Mouse (Mus musculus) MN1 (cell line): ENCODE results near the gene Pnpla6.

Experiments used
- DNase-seq: peaks from one replicate; pipeline ENCODE4 v3.0.0-alpha.2; 2016; ENCODE audit warnings: low spot score

Gene Pnpla6

GRCm38 (mm10) chr8:3515260-3515671 lies at the start of gene Pnpla6:
Pnpla6 (plus strand) TSS chr8:3515384.
- DNase-seq: peak; percentile 84

DNA sequence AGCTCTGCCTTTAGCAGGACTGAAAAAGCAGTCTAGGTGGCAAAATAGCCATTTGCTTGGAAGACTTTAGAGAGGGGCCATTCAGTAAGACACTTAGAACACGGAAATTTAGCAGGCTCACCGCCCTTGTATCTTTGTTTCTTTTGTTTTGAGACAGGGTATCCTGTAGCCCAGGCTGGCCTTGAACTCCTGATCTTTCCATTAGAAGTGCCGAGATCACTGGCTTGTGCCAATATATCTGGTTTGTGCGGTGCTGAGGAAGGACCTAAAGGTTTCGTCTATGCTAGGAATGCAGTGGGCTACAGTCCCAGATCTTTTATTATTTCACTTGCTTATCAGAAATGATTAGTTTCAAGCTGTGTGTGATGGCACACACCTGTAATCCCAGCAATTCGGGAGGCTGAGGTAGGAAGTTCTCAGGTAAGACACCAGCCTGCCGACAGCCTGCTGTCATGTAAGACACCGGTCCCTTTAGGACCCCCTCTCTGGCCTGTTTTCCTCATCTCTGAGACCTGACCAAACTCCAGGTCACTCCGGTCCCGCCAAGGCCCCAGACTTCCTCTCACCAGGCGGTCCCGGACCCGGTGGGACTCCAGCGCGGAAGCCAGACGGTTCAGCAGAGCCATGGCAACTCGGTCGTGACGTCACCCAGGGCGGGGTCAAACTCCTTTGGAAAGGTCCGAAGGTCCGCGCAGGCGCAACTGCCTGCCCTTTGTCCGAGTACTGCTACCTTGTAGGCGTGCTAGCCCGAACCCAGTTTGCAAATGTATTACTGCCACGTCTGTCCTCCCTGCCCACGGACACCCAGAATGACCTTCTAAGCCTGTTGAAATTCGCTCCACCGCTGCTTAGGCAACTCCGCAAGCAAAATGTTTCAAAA lies 47.9 kb upstream of the Pnpla6 start, which contains the start of gene Pex11g:
Pex11g (minus strand) TSS at position 675 of the 880 bp plus-strand sequence.
- peak; percentile 100 for DNase-seq

GRCm38 (mm10) chr8:3467886-3468545 lies 47.2 kb upstream of the Pnpla6 start:
- DNase-seq: peak; percentile 44

DNA sequence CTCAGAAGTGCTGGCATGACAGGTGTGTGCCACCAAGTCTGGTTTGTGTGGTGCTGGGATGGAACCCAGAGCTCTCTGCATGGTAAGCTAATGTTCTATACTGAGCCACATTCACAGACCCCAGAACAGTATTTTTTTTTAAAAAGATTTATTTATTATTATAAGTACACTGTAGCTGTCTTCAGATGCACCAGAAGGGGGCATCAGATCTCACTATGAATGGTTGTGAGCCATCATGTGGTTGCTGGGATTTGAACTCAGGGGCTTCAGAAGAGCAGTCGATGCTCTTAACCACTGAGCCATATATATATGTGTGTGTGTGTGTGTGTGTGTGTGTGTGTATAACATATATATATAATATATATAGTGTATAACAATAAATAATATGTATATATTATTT lies 46.3 kb upstream of the Pnpla6 start:
- no peak for DNase-seq

DNA sequence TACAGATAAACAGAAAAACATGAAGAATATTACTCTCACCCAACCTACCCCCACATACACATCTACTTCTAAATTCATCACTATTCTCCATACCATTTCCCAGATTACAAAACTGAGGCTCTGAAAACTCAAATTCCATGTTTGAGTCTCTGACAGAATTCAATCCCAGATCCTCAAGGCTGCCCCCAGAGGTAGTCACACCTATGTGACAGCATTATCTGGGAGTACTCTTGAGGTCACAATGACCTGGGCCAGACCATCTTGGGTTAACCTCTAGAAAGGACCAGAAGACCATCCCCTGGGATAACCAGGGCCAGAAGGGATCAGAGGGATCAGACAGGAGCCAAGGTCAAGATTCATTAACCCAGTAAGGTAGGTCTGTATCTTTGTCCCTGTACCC lies 44.6 kb upstream of the Pnpla6 start, which contains the start of gene Tex45:
Tex45 (plus strand) TSS at position 301 of the 400 bp plus-strand sequence.
- no peak for DNase-seq

DNA sequence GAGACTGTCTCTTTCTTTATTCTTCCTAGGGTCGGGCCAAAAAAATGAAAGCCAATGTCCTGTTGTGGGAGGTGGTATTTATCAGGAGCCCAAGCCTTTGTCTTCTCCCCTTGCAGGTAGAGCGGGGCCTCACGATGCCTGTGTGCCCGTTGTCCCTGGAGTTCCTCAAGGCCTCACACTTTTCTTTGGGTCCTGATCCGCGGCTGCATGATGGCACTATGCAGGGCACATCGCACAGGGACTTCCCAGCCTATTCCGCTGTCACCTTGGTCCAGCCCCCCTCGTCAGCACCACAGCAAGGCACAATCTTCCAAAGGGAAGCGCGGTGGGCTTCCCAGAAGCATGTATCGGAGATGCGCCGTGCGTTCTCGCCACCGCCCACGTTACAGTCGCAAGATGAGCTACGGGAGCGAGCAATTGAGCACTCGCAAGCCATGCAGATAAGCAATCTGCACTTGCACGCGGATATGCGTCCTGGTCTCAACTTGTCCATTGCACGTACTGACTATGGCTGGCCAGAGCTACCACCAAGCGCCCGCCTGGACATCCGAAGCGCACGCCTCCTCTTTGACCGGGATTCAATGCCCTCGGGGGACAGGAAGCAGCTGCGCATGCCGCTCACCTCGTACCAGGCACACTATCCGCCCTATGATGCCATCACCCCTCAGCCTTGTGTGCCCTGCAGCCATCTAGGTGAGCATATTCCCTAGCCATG lies 39.3 kb upstream of the Pnpla6 start:
- no peak for DNase-seq

- no peak for DNase-seq
Observed at GRCm38 (mm10) chr8:3480221-3480785, 34.9 kb upstream of the Pnpla6 start.

- no peak for DNase-seq
Observed at GRCm38 (mm10) chr8:3481605-3482004, 33.6 kb upstream of the Pnpla6 start.

DNA sequence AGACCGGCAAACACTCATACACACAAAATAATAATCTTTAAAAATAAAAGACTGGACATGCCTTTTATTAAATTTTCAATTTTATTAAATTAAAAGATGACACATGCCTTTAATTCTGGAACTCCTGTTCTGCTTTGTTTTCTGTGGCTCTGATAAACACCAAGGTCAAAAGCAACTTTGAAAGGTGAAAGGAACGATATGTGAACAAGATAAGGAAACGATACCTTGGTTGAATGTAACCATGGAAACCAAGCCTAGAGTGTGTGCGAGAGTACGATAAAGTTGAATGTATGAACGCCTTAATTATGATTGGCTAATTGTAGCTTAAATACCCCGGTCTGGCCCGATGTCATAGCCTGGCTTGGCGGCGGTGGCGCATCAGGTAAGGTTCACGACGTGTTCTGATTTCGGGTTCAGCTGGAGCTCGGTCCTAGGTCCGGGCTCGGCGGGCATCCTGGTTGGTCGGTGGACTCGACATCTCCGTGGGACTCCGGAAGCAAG lies 32.9 kb upstream of the Pnpla6 start:
- DNase-seq: no peak

- DNase-seq: no peak
Observed at GRCm38 (mm10) chr8:3483546-3483945, 31.6 kb upstream of the Pnpla6 start.

DNA sequence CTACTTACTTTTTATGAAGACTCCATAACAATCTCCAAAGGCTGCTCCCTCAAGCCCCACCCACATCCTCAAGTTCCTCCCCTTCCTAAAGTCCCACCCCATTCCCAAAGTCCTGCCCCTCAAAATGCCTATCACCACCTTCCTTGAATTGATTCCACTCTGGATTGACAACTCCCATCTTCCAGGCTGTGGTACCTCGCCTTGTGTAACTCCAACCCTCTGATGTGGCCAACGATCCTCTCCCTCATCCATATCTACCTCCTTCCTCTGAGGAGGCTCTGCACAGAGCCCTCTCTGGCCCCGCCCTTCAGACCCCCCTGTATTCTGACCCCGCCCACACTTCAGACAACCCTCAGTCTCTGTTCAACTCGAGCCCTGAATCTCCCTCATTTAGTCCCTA lies 30.0 kb upstream of the Pnpla6 start:
- no peak for DNase-seq

DNA sequence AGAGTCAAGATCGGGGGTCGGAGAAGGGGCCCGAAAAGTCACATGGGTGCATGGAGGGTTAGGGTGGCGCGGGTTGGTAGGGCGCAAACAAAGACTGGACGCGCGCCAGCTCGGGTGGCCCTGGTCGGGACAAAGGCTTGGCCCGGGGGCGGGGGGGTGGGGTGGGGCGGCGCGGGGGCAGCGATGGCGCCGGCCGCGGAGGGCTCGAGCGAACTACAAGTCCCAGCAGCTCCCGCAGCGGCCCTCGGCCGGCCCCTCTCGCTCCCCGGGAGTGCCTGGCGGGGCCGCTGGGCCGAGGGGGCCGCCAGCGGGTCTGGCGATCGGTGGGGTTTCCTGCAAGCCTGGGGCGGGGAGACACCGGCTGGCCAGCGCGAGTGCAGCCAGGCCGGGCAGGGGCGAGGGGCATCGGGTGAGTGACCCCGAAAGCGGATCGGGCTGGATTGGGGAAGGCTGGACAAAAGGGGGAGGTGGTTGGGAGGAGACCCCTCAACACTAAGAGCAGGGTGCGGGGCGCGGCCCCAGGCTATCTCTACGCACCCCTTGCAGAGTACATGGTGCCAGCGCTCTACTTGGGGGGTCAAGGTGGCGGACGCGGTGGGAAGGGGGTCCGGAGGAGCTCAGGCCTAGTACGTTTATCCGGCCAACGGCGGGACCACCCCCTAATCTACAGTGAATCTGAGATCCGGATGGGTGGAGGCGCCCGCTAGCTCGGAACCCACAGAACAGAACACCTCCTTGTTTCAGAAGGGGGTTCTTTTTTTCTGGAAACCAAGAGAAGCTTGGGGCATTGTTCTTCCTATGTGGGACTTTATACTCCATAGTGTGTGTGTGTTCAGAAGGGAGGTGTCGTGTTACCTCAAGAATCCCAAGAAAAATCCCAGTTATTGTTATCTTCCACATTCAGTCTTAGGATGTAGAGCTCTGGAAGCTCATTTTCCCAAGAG lies 22.0 kb upstream of the Pnpla6 start, which contains the start of gene Zfp358:
Zfp358 (plus strand) TSS at position 238 of the 944 bp plus-strand sequence.
- DNase-seq: peak; percentile 89

GRCm38 (mm10) chr8:3493845-3494208 lies 21.4 kb upstream of the Pnpla6 start:
- DNase-seq: no peak

GRCm38 (mm10) chr8:3495578-3496427 lies 19.4 kb upstream of the Pnpla6 start:
- no peak for DNase-seq

DNA sequence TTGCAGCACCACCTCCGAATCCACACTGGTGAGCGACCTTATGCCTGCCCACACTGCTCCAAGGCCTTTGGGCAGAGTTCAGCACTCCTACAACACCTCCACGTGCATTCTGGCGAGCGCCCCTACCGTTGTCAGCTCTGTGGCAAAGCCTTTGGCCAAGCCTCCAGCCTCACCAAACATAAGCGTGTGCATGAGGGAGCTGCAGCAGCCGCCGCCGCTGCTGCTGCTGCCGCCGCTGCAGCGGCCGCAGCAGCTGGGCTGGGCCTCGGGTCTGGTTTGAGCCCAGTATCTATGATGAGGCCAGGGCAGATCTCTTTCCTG lies 18.8 kb upstream of the Pnpla6 start:
- no peak for DNase-seq

DNA sequence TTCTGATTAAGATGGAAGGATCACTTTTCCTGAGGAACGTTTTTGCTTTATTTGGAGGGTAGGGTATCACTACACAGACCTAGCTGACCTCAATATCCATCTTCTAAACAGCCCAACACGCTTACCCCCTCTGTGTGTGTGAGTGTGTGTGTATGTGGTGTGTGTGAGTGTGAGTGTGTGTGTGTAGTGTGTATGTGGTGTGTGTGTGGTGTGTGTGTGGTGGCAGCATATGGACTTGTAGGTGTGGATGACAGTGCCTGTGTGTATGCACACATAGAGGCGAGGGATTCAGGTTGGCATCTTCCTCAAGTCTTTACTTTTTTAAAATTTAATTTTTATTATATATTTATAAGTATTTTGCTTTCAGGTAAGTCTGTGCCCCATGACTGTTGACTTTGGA lies 16.6 kb upstream of the Pnpla6 start:
- DNase-seq: no peak

GRCm38 (mm10) chr8:3499751-3500150 lies 15.4 kb upstream of the Pnpla6 start:
- peak; percentile 65 for DNase-seq

DNA sequence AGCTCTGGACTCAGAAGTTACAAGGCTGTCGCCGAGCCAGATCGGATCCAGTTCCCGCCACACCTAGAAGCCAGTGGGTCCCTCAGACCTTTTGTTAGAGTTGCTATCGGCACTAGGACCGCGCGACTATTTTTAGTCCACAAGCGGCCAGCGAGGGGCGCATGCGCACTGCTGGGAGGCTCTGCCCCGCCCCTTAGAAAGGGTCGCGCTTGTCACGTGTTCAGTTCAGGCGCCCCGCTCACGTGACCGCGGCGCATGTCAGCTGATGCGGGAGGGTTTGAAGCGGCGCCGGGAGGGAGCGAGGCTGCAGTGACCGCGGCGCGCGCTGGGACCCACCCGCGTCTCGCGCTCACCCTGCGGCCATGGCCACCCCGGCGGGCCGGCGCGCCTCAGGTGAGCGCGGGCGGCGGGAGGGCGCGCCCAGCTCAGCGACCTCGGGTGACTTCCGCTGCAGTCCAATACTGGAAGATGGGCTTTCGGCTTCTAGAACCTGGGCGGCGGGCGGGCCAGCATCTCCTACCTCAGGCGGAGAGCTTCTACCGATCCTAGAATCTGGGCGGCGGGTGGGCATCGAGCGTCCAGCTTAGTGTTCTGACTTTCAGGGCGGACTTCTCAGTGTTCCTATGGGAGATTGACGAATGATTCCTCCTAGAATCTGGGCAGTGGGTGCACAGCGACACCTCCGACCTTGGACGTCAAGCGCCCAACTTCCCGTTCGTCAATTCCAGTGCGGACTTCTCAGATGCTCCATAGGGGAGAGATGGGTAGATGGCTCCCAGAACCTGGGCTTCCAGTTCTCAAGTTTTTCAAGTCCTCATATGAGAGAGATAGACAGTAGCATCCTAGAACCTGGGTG lies 14.7 kb upstream of the Pnpla6 start, which contains the start of gene Mcoln1:
Mcoln1 (plus strand) TSS at position 223 of the 856 bp plus-strand sequence.
- peak; percentile 100 for DNase-seq

DNA sequence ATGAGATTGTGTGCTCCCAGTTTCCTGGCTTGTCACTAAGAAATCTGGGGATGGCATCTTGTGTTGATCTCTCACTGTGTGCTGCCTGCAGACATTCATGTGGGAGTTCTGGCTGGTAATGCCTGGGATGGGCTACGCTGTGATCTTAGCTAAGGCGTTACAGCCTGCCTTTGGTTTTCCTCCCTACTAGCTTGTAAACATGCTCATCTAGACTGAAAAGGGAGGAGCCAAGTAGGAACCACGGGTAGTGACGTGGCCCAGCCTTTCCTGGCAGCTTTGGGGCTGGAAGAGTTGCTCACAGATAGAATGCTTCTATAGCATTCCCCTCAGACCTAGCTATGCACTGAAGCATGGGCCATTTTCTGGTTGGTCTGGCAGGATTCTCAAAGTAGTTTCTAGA lies 13.0 kb upstream of the Pnpla6 start:
- DNase-seq: no peak
